Mouse (Mus musculus) small intestine, adult 2 months (tissue): ENCODE results near the gene Fam69b.

Experiments used
- CTCF ChIP-seq: fragments of 200-500 bp; IDR thresholded peaks from 2 replicates; pipeline ENCODE4 v1.5.1; 2012; ENCODE audit warnings: low read depth, mild to moderate bottlenecking, control low read depth, inconsistent platforms, low read length, moderate library complexity, mixed read lengths; ENCODE audit not compliant: insufficient replicate concordance, insufficient read length; ENCODE audit errors: extremely low read depth
- POLR2A ChIP-seq: fragments of 200-500 bp; IDR thresholded peaks from 2 replicates; pipeline ENCODE4 v1.6.1; 2012; ENCODE audit warnings: low read depth, mild to moderate bottlenecking, control low read depth, inconsistent platforms, low read length, moderate library complexity

GRCm38 (mm10) chr2:26601595-26601994 is 26.7 kb upstream of the Fam69b start:
- TF ChIP-seq CTCF (no peak), POLR2A (no peak)
